Mouse (Mus musculus): ENCODE measurements around the gene Arhgef10l.

DNA sequence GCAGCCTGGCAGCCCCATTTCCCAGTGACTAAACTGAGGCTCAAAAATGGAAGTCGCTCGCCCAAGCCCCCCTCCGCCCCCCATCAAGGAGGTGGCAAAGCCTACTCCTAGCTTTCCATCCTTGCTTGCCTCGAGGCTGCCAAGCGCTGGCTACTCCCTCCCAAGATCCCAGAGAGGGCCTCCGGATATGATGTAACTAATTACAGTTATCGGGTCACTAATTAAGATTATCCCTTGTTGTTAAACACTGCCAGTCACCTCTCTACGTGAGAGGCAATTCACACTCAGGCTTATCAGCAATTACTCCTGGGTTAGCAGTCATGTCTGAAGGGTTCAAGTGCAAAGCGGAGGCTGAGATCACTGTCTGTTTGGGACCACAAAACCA is 16.6 kb downstream of the Arhgef10l start:
- TF ChIP-seq CTCF (IDR thresholded peaks at IDR 0.05; ENCODE audit: borderline replicate concordance, control insufficient read depth, extremely low read depth, insufficient read depth, low read length, poor library complexity) (no peak), POLR2A (IDR thresholded peaks at IDR 0.05; ENCODE audit: control insufficient read depth, extremely low read depth, insufficient read depth, low read length, poor library complexity) (no peak)

Data from thymus, adult 2 months (tissue).